Mouse (Mus musculus) adrenal gland, postnatal 10 days (tissue): Measurements from ENCODE around the gene Gm44805. TPM values are rescaled to one million over a fixed set of nuclear protein-coding genes. Genes with fewer than 3 reads are reported as not detected.

Experiments used
- DNase-seq: peaks from one replicate; pipeline ENCODE4 v3.0.0; 2021; ENCODE audit warnings: mixed read lengths
- total RNA-seq, 2 experiments: library from RNA; stranded (reverse); gene quantifications; 2 replicates each; pipeline ENCODE4 v1.2.3; 2021

The Gm44805 gene
- total RNA-seq, 2 experiments from 2014 or later: 1.3 to 1.5 TPM

DNA sequence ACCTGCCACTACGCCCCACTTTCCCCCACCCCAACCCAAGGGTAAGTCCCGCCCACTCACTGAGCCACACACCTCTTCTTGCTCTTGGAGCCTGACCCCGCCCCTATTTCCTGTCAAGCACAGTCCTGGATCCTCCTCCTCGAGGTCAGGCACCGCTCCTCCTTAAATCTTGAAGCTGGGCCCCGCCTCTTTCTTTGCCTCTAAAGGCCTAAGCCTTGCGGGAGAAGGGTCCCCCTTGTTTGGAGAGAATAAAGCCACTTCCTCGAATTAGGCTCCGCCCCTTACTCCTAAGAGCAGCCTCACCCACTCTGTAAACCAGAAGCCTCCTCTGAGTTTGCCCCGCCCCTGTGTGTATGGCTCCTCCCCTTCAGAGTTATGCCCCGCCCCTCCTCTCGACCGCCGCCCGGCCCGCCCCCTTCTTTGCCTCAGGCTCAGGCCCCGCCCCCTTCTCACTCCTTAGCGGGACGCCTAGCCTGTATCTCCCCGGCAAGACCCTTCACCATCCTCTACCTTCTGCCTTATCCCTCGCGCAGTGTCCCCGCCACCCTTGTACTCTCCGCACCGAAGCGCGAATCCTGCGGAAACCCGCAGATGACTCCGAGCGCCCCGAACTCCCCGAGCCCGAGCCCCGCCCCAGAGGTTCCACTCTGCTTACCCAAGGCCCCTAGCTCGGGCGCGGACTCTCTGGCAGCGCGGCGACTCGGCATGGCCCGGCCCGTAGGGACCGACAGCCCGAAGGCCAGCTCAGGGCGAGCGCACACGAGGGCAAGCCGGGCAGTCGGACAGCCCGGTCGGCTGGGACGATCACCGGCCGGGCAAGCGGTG, 52.5 kb downstream of the Gm44805 start:
- DNase-seq: peak; percentile 98

DNA sequence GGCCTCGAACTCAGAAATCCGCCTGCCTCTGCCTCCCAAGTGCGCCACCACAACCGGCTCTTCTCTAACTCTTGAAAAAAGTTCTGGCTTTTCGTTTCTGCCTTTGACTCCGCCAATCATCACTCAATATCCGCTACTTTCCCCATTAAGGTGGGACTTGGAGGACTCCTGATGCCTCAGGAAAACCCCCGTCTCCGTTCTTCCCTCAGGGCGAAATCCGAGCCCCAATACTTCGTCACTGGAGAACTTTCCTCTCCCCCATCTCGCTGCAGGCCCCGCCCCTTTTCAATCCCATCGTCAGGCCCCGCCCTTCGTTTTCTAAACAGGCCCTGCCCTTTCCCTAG, 53.1 kb downstream of the Gm44805 start:
- no peak for DNase-seq

DNA sequence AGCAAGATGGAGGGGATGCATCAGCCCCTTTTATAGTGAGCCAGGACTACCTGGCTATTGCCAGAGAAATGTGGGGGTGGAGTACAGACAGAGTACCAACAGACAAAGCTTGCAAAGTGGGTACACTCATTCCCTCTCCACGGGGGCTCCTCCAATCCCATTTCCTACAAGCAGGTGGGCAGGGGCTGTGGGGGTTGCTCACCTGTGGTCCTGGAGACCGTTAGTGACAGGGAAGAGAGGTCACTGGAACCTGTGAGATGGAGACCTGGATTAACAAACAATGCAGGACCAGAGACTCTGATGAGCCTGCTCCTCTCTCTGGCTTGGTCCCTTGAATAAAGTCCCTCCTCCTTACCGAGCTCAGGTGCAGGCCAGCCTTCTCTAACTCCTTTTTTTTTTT, 53.5 kb downstream of the Gm44805 start:
- DNase-seq: no peak

GRCm38 (mm10) chr7:19623433-19623832, 57.8 kb downstream of the Gm44805 start:
- DNase-seq: no peak

DNA sequence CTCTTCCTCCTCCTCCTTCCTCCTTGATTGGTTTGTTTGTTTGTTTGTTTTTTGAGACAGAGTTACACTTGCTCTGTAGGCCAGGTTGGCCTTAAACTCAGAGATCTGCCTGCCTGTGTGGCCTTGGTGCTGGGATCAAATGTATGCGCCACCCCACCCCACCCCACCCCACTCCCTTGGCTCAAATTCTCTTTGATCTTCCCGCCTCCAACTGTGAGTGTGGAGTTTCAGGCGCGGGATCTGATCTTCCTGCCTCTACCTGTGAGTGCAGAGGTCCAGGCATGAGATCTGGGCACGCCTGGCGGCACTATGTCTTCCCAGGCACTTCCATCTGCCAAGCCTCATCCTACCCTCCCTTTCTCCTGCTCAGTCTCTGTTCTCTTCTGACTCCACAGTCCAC, 59.0 kb downstream of the Gm44805 start:
- no peak for DNase-seq

Other genes with a start within 250 kb of the Gm44805 start
- gene Mark4, start 222.6 kb downstream of the Gm44805 start, total RNA-seq: 10 to 100 TPM; 35.0 to 37.1 TPM
- 10 to 100 TPM; 17.4 to 17.9 TPM for gene Exoc3l2, start 218.1 kb downstream of the Gm44805 start, total RNA-seq
- gene Bloc1s3, start 173.1 kb downstream of the Gm44805 start, total RNA-seq: 1 to 10 TPM; 5.2 to 5.4 TPM
- 10 to 100 TPM; 76.6 to 80.9 TPM for gene Trappc6a, start 173.0 kb downstream of the Gm44805 start, total RNA-seq
- under 1 TPM; 0.18 to 0.21 TPM for gene Nkpd1, start 163.6 kb downstream of the Gm44805 start, total RNA-seq
- 10 to 100 TPM; 59.2 to 60.8 TPM for gene Ppp1r37, start 118.3 kb downstream of the Gm44805 start, total RNA-seq
- gene Zfp296, start 104.1 kb downstream of the Gm44805 start, total RNA-seq: under 1 TPM; 0.55 to 0.60 TPM
- 10 to 100 TPM; 54.7 to 56.2 TPM for gene Gemin7, start 103.8 kb downstream of the Gm44805 start, total RNA-seq
- 10 to 100 TPM; 29.6 to 58.3 TPM for gene Clasrp, start 76.9 kb downstream of the Gm44805 start, total RNA-seq
- 10 to 100 TPM; 18.8 to 21.6 TPM for gene Relb, start 52.0 kb downstream of the Gm44805 start, total RNA-seq
- gene Clptm1, start 16.4 kb downstream of the Gm44805 start, total RNA-seq: 100 to 1,000 TPM; 108 to 117 TPM
- 100 to 1,000 TPM in 1 of 2 experiments, 10 to 100 TPM in 1; 52.0 to 144 TPM for gene Apoc2, start 3.5 kb downstream of the Gm44805 start, total RNA-seq
- 100 to 1,000 TPM; 211 to 416 TPM for gene Apoc4, start 56 bp upstream of the Gm44805 start, total RNA-seq
- gene Apoc1, start 11.2 kb upstream of the Gm44805 start, total RNA-seq: 1,000 to 10,000 TPM in 1 of 2 experiments, 100 to 1,000 TPM in 1; 910 to 1,570 TPM
- gene Apoe, start 17.8 kb upstream of the Gm44805 start, total RNA-seq: 1,000 to 10,000 TPM; 1,872 to 4,173 TPM
- 100 to 1,000 TPM; 157 to 171 TPM for gene Tomm40, start 34.0 kb upstream of the Gm44805 start, total RNA-seq
- gene Nectin2, start 69.1 kb upstream of the Gm44805 start, total RNA-seq: 100 to 1,000 TPM in 1 of 2 experiments, 10 to 100 TPM in 1; 86.7 to 106 TPM
- 10 to 100 TPM; 62.4 to 75.1 TPM for gene Bcam, start 89.6 kb upstream of the Gm44805 start, total RNA-seq
- 1 to 10 TPM; 1.8 to 3.2 TPM for gene Cblc, start 115.4 kb upstream of the Gm44805 start, total RNA-seq
- gene Bcl3, start 141.3 kb upstream of the Gm44805 start, total RNA-seq: 10 to 100 TPM; 15.4 to 16.6 TPM
- gene Gm19345, start 170.6 kb upstream of the Gm44805 start, total RNA-seq: not detected
- gene Ceacam16, start 179.9 kb upstream of the Gm44805 start, total RNA-seq: under 1 TPM in 1 of 2 experiments, not detected in 1; 0.18 TPM
- gene Ceacam19, start 206.5 kb upstream of the Gm44805 start, total RNA-seq: not detected
- 10 to 100 TPM; 20.9 to 24.9 TPM for gene Pvr, start 239.7 kb upstream of the Gm44805 start, total RNA-seq